Mouse (Mus musculus) kidney, postnatal 14 days (tissue): ENCODE data around the gene Grb10.

Source experiments
- DNase-seq: peaks from one replicate; pipeline ENCODE4 v3.0.0; 2022; ENCODE audit warnings: mixed read lengths

Grb10 gene

DNA sequence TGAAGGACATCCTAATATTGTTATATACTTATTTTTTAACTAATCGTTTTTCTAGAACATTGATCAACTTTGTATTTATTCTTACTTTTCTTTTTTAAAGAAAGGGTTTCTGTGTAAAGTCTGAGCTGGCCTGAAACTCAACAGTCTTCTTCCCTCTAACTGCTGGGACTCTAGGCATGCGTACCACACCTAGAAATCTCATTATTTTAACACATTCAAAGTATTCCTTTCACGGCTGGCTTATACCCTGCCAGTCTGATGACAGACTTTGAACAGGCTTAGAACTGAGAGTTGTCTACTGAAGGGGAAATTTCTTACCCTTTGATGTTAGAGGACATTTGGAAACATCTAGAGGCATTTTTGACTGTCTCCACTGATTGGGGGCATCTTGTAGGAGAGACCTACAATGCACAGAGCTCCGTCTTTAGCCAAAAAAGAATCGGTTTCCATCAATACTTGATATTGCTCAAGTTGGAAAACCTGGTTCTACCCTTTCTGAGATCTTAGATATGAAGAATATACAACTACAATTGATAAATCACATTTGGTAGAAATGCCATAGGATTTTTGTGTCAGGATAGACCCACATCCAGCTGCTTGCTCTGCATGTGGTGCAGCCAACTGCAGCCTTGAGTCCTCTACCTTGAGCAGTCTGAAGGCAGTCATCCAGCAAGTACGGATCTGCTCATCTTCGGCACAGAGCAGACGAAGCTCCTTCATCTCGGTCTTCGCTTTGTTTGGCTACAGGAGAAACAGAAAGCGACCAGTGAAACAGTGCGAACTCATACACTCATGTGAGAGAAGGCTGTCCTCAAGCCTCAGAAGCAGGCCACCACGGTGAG, 95.0 kb downstream of the Grb10 start:
- DNase-seq, result no peak

DNA sequence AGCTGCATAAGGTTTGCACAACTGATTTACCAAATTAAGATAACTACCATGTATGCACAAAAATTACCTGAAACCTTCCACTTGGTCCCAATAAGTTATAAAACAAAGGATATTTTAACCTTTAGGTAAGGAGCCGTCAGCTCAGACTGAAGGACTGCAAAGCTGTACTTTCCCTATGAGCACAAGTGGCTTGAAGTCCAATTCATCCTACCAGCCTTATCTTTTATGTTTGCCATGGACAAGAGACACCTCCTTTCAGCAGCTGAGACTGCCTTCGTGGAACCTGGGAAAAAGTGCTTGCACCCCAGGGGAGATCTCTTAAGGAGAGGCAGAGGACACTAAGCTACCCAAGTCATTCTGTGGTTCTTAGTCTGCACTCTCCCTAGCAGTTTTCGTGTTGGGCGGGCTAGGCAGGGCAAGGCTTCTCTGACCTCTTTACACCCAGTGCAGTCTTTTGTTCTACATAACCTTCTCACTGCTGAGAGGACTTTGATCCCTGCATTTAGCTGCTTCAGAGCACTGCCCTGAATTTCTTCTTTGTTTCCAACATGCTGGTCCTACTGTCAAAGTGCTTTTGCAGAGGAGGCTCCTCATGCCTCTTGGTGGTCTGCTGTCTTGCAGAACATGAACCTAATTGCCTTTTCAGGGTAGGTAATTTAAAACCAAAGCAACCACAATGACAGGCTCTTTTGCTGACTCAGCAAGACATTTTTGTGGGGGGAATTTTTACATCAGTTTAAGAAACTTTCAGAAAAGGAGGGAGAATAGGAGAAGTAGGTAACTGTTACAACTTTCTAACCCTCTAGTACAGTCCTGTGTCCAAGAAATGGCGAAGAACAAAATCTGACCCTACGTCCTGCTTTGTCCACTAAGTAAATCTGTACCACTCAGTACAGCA, 95.9 kb downstream of the Grb10 start:
- DNase-seq, result peak; percentile 21

DNA sequence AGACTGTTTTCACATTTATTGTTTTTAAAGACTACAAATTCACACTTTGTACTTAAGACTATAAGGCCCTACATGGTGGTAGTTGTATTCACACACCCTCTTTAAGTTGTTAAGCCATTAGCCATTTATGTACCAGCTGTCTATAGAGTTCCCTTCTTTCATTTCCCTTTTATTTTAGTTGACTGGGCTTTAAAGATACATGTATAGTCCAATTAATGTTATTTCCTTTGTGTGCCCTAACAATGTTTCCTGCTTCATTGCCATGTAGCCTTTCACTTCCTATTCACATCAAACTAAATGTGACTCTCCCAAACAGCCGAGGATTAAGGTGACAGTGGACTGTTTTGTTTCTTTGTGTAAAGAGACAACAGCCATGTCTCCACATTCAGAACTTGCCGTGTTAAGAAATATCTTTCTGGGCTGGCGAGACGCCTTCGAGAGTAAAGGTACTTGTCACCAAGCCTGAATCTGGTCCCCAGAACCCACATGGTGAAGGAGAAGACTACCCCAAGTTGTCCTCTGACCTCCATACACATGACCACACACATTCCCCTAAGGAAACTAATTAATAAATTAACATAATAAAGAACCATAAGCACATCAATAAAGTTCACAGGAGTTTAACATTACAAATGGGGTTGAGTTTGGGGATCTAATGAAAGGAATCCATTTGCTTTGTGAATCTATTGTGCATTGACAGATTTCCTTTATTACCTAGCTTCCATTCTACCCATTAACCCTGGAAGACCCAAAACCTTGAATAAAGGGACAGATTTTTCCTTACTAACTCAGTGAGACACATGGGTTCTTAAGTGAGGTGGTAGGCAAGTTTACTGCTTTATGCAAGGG, 97.4 kb downstream of the Grb10 start:
- no peak for DNase-seq

DNA sequence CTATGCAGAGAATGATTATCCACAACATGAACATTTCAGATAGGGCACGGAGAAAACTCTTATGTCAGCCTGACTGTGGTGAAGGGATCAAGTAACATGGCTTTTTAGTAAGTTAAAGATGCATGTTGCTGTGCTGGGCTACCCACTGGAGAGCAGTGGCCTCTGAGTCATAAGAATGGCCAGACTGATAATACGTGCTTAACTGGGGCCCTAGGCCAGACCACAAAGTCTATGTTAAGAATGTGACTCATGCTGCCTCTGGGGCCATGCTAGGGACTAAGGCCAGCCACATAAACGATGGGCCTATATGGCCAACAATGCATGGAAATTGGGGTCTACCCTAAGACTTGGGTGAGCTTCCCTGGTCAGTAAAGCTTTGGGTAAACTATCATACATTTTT, 98.9 kb downstream of the Grb10 start:
- DNase-seq, result no peak

DNA sequence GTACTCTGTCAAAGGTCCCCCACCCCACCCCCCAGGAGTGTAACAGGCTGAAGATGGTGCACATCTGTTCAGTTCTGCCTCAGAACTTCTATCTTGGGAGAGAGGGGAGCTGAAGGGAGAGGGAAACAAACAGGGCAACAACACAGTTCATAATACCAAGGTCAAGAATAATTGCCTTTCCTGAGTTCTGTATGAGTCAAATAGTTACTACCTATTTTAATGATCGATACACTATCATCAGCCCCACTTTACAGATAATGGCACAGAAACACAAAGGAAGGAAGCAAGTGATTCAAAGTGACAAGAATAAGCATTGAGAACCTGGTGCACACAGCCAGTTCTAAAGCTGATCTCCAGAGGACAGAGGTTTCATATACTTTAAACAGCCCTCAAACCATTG, 99.9 kb downstream of the Grb10 start:
- DNase-seq, result no peak

DNA sequence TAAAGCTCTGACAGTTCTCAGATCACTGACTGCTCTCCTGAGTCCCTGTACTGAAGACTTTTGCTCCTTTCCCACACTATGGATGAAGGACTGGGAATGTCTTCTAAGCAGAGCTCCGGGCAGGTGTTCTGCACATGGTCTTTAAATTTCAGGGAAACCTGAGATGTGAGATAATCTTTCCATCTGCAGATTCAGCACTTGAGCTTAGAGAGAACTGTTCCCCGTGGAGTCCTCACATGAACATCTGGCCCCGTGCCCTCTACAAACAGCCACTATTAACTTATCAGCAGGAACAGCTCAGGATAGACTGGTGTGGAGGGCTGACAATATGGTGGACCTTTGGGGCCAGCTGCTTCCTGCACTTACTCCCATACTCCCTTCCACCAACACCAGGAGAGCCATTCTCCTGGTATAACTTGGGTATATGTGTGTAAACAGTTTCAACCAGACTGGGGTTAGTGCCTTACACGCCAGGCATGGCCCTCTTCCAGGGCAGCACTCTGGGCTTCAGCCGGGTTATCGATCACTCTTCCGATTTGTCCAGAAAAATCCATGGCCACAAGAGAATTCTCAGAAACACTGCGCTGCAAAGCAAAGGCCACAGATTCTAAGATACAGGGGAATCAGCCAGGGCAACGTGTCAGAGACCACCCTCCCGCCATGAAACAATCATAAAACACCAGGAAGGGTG, 101.0 kb downstream of the Grb10 start:
- DNase-seq, result no peak

DNA sequence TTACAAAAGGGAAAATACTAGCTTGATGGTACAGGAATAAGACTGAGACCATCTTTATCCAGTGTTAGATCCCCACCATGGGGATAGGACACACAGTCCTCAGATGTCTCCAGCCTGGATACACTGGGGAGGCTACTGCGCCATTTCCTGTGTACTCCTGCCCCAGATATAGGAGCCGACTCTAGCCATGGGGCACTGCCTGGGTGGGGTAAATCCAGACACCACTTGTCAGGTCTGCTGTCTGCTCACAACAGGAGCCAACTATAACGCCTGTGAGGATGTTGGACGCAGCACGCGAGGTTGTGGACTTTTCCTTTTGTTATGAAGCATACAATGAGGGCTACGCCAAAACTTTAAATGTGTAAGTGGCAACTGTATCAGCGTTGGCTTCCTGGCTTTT, 103.7 kb downstream of the Grb10 start:
- DNase-seq, result no peak

DNA sequence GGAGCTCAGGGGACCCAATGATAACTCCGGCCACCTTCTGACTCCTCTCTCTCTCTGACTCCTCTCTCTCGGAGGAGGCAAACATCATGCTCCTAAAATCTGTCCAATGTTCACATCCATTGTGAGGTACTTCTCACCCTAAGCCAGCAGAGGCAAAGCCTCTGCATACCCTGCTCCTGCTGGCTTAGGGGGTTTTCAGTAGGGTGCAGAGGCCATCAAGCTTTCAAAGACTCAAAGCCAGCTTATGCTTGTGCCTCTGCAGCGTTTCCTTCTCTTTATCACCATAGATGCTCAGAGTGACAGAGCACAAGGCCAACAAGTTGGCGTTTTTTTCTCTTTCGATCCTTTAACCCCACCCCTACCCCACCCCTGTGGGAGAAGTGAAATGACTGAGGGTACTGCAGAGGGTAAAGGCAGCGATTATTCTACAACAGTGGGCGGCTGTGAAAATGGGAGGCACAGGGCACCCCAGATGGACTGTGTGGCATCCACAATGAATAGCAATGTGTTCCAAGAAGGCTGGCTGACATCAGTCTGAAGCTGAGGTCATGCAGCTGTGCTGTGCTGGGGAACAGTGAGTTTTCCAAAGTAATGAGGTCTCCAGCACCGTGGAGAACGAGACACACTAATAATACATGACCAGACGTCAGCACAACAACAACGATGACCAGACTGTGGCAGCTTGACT, 106.2 kb downstream of the Grb10 start:
- no peak for DNase-seq

DNA sequence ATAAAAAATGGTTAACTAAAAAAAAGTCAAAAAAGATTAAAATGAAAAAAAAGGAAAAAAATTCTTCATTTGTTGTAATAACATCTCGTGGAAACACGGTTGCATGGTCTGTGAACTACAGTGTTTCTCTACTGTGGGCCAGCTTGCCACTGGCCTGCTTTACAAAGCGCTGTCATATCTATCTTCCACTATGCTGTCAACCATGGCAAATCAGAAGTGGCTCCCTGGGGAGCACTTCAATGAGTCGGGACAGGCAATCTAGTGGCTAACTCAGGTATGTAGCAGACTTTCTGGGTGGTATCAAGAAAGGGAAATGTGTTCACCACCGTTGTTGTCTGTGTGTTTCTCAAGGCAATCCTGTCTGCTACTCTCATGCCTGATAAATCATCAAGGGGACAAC, 106.8 kb downstream of the Grb10 start:
- DNase-seq, result no peak

DNA sequence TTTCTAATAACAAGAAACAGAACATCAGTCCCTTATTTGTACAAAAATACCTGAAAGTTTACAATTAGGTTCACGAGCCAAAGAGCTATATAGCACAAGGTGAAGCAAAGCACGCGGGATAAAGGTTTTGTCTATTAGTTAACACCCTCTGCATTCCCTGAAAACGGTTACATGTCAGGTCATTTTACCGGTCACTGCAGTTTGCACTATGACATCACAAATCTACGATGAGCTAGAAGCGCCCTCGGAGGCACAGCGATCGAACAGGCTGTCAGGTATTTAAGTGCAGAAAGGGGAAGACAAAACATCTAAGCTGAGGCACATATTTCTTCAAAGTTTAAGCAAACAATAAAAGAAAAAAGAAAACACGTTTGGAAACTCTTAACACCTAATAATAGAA, 108.0 kb downstream of the Grb10 start:
- no peak for DNase-seq

DNA sequence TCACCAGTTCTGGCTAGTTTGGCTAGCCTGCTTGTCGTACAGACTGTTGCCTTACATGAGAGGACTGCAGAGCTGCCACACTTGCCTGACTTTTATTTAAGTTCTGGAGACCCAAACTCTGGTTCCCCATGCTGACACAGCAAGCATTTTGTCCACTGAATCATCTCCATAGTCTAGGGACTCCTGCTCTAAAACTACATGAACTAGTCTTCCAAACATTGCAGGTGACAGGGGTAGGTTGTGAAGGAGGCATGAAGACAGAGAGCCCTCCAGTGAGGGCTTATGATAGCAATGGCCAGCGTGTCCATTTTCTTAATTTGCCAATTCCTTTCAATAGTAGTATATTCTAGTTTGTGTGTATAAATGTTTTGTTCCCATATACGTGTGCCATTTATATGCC, 109.4 kb downstream of the Grb10 start:
- DNase-seq, result no peak

DNA sequence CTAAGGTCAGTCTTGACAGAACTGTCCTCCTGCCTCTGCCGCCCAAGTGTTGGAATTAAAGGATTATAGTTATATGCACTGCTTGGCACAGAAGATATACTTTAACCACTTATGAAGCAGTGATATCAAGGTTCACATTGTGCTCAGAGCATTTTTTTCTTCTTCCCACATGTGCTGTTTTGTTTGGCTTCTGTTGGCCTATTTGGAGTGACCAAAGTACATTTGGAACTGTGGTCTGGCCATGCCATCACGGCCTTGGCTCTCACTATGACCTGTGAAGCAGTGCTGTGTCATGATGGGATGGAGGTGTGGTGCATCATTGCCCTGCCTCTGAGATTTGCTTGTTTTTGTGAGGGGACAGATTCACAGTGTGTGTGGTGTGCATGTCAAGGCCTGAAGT, 109.9 kb downstream of the Grb10 start:
- peak; percentile 42 for DNase-seq

DNA sequence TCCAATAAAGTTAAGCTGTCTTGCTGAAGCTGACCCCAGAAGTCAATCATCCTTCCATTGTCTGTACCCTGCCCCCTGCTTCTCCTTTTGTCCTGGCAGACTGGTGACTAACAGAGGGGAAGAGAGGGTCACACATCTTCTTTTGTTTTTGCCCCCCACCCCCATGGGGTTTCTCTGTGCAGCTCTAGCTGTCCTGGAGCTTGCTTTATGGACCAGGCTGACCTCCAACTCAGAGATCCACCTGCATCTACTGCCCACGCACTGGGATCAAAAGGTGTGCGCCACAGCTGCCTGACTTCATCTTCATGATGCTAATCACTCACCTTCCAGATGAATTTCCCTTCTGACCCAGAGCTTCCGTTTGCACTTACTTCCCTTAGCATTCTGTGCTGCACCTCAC, 114.6 kb downstream of the Grb10 start:
- no peak for DNase-seq

DNA sequence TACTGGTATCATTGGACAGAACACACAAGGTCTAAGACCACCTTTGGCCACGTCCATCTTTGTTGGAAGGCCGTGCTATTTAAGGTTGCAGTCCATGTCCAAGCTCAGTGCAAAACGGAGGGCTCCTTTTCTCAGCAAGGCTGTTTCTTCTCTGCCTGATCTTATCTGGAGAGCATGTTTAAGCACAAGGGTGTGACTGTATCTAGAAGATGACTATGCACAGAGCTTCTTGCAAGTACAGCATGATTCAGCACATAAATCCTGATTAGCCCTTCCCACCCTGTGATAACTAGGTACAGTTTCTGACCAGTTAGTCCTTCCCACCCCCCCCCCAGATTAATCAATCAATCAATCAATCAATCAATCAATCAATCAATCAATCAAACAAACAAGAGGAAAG, 115.1 kb downstream of the Grb10 start:
- no peak for DNase-seq

DNA sequence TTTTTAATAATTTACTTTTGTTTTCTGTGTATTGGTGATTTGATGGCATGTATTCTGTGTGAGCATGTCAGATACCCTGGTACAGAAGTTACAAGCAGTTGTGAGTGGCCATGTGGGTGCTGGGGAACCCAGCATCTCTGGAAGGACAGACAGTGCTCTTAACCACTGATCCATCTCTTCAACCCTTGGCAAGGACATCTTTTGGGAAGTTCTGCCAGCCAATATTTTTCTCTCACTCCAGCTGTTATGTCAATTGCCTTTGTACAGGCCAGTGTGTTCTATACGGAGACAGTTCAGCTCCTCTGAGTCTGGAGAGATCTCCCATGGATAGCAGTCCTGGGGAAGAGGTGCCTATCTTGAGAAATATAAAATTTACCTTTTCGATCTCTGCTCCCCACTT, 116.4 kb downstream of the Grb10 start:
- no peak for DNase-seq

DNA sequence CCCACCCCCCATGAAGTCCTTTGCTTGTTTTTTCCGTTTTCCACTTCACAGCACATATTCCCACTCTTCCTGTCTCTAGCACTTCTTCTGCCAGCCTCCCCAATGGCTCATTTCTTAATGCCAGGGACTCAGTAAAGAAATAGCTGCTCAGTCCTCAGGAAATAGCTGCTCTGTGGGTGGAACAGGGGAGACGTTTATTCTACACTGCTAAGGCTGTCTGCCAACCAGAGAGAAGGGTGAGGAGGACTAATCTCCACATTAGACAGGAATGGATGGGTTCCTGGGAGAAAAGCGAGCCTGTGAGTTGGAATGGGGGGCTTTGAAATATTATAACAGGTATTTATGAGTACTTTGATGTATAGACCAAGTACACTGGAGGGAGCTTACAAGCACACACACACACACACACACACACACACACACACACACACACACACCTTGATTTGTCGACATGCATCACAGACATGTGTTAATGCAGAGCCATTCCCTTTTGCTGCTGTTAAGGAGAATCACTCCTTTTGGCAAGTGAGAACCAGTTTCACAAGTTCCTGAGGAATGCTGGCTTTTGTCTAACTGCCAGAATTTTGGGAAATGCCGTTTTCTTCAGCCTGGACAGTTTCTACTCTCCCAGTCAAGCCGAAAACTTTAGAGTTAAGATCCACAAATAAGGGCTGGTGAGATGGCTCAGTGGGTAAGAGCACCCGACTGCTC, 130.6 kb downstream of the Grb10 start:
- no peak for DNase-seq

DNA sequence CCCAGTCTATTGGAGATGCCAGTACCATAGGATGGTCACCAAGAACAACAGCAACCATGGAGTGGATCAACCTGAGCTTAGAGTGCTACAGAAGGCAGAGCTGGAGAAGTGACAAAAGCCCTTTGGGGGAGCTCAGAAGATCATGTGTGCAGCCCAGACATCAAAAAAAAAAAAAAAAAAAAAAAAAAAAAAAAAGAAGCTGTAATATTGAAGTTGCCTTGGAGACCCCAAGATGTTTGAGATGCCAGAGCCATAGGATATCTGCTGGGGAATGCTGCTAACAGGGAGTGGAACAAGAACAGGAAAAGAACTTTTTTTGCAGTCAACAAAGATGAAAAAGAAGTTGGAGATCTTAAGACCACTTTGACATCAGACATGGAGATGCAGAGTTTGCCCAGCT, 133.0 kb downstream of the Grb10 start:
- DNase-seq, result no peak

DNA sequence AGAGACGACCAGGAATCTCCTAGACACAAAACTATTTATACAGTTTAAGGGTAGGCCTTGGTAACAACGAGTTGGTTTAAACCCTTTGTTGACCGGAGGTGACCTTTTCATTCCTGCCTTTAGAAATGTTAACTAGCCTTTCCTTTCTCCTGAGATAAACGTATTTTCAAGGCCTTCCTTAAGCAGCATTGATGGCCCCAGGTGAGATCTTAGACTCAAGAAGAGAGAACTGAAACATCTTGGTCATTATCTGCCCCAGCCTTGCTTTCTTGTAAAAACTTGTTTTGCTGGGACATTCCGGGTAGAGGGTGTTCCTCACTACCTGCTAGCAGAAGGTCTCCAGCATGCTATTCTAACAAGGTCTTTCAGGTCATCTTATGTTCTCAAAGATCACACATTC, 133.5 kb downstream of the Grb10 start:
- no peak for DNase-seq

DNA sequence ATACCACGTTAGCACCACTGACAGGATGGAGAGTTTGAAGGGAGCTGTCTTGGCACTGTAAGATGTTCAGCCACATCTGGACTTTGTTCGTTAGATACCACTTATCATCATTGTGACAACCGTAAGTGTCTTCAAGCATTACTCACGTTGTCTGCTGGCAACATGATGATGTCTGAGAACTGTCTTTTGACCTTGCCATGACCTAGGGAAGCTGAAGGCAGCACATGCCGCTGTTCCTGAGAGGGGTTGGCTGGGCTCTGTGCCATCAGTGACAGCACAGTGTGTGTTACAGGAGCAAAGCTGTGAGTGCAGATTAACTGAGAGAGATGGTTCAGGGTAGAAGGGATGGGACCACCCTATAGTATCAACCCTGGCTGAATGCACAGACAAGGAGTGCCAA, 137.0 kb downstream of the Grb10 start:
- no peak for DNase-seq

DNA sequence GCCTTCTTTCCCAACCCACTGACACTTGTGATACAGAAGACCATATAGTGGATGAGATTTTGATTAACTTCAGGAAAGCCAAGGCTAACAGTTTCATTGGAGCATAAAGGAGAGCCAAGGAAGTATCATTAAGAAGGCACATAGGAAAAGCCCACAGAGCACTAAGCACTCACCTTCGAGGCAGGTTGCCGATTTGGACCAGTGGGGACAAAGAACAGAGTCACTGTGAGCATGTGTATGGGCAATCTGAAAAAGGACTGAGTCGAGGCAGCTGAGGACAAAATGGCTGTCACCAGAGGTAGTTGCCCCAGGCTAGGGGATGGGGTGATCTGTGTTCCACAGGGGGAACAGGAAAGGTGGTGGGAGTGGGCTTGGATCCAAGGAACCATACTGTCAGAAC, 140.0 kb downstream of the Grb10 start:
- no peak for DNase-seq

DNA sequence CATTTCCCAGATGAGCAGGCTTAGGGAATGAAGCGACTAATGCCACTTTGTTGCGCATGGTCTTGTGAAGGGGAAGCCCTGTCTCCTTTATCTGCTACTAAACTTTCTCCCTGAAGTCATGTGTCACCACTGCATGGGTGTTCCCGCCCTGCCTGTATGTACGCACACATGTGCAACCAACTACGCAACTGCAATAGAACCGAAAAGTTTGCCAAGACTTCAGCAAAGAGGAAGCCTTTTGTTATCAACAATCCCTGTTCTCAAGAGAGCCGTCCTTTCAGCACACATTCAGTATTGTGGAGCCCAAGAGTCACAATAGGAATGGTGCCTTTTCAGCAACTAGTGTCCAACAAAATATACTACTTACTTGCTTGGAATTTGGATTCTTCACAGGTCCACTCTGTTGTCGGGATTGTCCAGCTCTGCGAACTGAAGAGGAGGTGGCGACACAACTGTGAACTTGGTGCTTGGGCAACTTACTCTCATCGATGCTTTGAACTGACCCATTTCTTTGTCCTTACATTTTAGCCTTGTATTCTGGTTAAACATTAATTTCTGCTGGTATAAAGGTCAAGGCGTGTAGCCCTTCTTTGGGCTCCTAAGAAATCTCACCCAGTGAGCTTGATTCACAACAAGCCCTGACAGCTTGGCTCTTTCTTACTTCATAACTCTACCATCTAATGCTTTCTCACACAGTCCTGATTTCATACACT, 140.7 kb downstream of the Grb10 start, which contains the start of gene Ddc:
Gene Ddc (minus strand): TSS at position 500 of the 713 bp plus-strand sequence.
- DNase-seq, result peak; percentile 56
